Mouse (Mus musculus) midbrain, embryonic 10.5 days (tissue): ENCODE measurements around the gene Evi5. TPM values are rescaled to one million over a fixed set of nuclear protein-coding genes. Genes with fewer than 3 reads are reported as not detected.

ENCODE experiments used
- DNase-seq: peaks from one replicate; pipeline ENCODE4 v3.0.0-alpha.2; 2017; ENCODE audit warnings: low spot score
- H3K27ac ChIP-seq: fragments of 300-500 bp; sonication (generic); replicated peaks from 2 replicates; pipeline ENCODE4 v1.5.1; 2016; ENCODE audit warnings: mild to moderate bottlenecking
- H3K27me3 ChIP-seq: fragments of 300-500 bp; sonication (generic); 2 replicates; pipeline ENCODE4 v1.6.1; 2016; ENCODE audit warnings: low read depth, mild to moderate bottlenecking; ENCODE audit not compliant: poor library complexity, severe bottlenecking
- H3K36me3 ChIP-seq: fragments of 300-500 bp; sonication (generic); 2 replicates; pipeline ENCODE4 v1.6.1; 2016; ENCODE audit warnings: mild to moderate bottlenecking, moderate library complexity
- H3K4me1 ChIP-seq: fragments of 300-500 bp; sonication (generic); 2 replicates; pipeline ENCODE4 v1.6.1; 2016
- H3K4me3 ChIP-seq: fragments of 300-500 bp; sonication (generic); 2 replicates; pipeline ENCODE4 v1.5.1; 2016; ENCODE audit warnings: mild to moderate bottlenecking, moderate library complexity
- H3K9me3 ChIP-seq: fragments of 300-500 bp; sonication (generic); replicated peaks from 2 replicates; pipeline ENCODE4 v1.6.1; 2016; ENCODE audit warnings: mild to moderate bottlenecking
- WGBS: fragments of 180-500 bp; shearing (Covaris S2); methylation state at CpG from one replicate; pipeline ENCODE4 v1.1.7; 2016; 5-methylcytosine and 5-hydroxymethylcytosine counted together
- polyA plus RNA-seq: library from polyadenylated mRNA; unstranded; fragments of >200 nt; fragmentation: Nextera tagmentation; extraction: Ambion mirVana; gene quantifications from 2 replicates; pipeline ENCODE4 v1.2.1, GENCODE M21; 2016

Gene Evi5
- polyA plus RNA-seq, 1 experiment from 2014 or later = 45.0 TPM

GRCm38 (mm10) chr5:107723541-107724511 is 151.1 kb downstream of the Evi5 start:
- Histone ChIP-seq H3K27me3 (peaks cover 100% of the 10 kb centered on the region), H3K36me3 (no peaks in the 10 kb centered on the region), H3K4me3 (peak overlapping the region; percentile 48), H3K9me3 (no peaks in the 10 kb centered on the region), H3K4me1 (peaks cover 54% of the 10 kb centered on the region), H3K27ac (no peak overlapping the region)
- peak; percentile 47 for DNase-seq
- WGBS = under 1% methylated on average over 49 of the region's 49 CpGs

GRCm38 (mm10) chr5:107722661-107723532 is 152.0 kb downstream of the Evi5 start:
- Histone ChIP-seq H3K9me3 (no peaks in the 10 kb centered on the region), H3K27me3 (peaks cover 100% of the 10 kb centered on the region), H3K27ac (no peak overlapping the region), H3K4me1 (peaks cover 56% of the 10 kb centered on the region), H3K36me3 (no peaks in the 10 kb centered on the region), H3K4me3 (peak overlapping the region; percentile 48)
- peak; percentile 65 for DNase-seq
- WGBS = 1% methylated on average over 34 of the region's 34 CpGs

GRCm38 (mm10) chr5:107721638-107722011 is 153.3 kb downstream of the Evi5 start:
- Histone ChIP-seq H3K27me3 (peaks cover 100% of the 10 kb centered on the region), H3K4me1 (peaks cover 52% of the 10 kb centered on the region), H3K27ac (no peak overlapping the region), H3K4me3 (peak overlapping the region; percentile 50), H3K9me3 (no peaks in the 10 kb centered on the region), H3K36me3 (no peaks in the 10 kb centered on the region)
- under 1% methylated on average over 33 of the region's 33 CpGs for WGBS
- peak; percentile 65 for DNase-seq

GRCm38 (mm10) chr5:107720991-107721637 is 153.8 kb downstream of the Evi5 start:
- Histone ChIP-seq H3K36me3 (no peaks in the 10 kb centered on the region), H3K4me1 (peaks cover 47% of the 10 kb centered on the region), H3K27me3 (peaks cover 100% of the 10 kb centered on the region), H3K9me3 (no peaks in the 10 kb centered on the region), H3K4me3 (peak overlapping the region; percentile 50), H3K27ac (no peak overlapping the region)
- DNase-seq = peak; percentile 53
- WGBS = under 1% methylated on average over 57 of the region's 58 CpGs

GRCm38 (mm10) chr5:107720511-107720910 is 154.4 kb downstream of the Evi5 start:
- Histone ChIP-seq H3K4me3 (0 out of 2 replicates have a peak overlapping the region, but pooled peaks have one; percentile 50), H3K27ac (no peak overlapping the region), H3K27me3 (peaks cover 100% of the 10 kb centered on the region), H3K36me3 (no peaks in the 10 kb centered on the region), H3K4me1 (peaks cover 41% of the 10 kb centered on the region), H3K9me3 (no peaks in the 10 kb centered on the region)
- 6% methylated on average over 5 of the region's 5 CpGs for WGBS
- DNase-seq = peak; percentile 18

- no peak overlapping the region for H3K27ac ChIP-seq
- peaks cover 34% of the 10 kb centered on the region for H3K4me1 ChIP-seq
- WGBS = 28% methylated on average over 1 of the region's 1 CpGs
- peaks cover 99% of the 10 kb centered on the region for H3K27me3 ChIP-seq
- H3K9me3 ChIP-seq = no peaks in the 10 kb centered on the region
- no peaks in the 10 kb centered on the region for H3K36me3 ChIP-seq
- H3K4me3 ChIP-seq = no peak overlapping the region
- no peak for DNase-seq
Measured at GRCm38 (mm10) chr5:107719786-107720185, 155.1 kb downstream of the Evi5 start.

- DNase-seq = no peak
Measured at GRCm38 (mm10) chr5:107719209-107719608, 155.7 kb downstream of the Evi5 start.

GRCm38 (mm10) chr5:107717871-107718361 is 157.0 kb downstream of the Evi5 start:
- no peak overlapping the region for H3K4me3 ChIP-seq
- peaks cover 93% of the 10 kb centered on the region for H3K27me3 ChIP-seq
- H3K27ac ChIP-seq = no peak overlapping the region
- 12% methylated on average over 11 of the region's 11 CpGs for WGBS
- no peak for DNase-seq
- no peaks in the 10 kb centered on the region for H3K36me3 ChIP-seq
- no peaks in the 10 kb centered on the region for H3K9me3 ChIP-seq
- peaks cover 15% of the 10 kb centered on the region for H3K4me1 ChIP-seq

More at GRCm38 (mm10) chr5:107719209-107719608, 155.7 kb downstream of the Evi5 start:
- Histone ChIP-seq H3K27ac (no peak overlapping the region), H3K27me3 (peaks cover 99% of the 10 kb centered on the region), H3K9me3 (no peaks in the 10 kb centered on the region), H3K36me3 (no peaks in the 10 kb centered on the region), H3K4me1 (peaks cover 28% of the 10 kb centered on the region), H3K4me3 (no peak overlapping the region)
- WGBS = 27% methylated on average over 3 of the region's 3 CpGs

- no peaks in the 10 kb centered on the region for H3K36me3 ChIP-seq
- WGBS = 79% methylated on average over 2 of the region's 2 CpGs
- H3K4me1 ChIP-seq = no peaks in the 10 kb centered on the region
- no peak overlapping the region for H3K27ac ChIP-seq
- H3K9me3 ChIP-seq = no peaks in the 10 kb centered on the region
- H3K4me3 ChIP-seq = no peak overlapping the region
- DNase-seq = no peak
- H3K27me3 ChIP-seq = peaks cover 31% of the 10 kb centered on the region
Measured at GRCm38 (mm10) chr5:107711689-107712088, 163.2 kb downstream of the Evi5 start.

- no peak for DNase-seq
- Histone ChIP-seq H3K36me3 (no peaks in the 10 kb centered on the region), H3K9me3 (no peaks in the 10 kb centered on the region), H3K27me3 (no peaks in the 10 kb centered on the region), H3K27ac (no peak overlapping the region), H3K4me3 (no peak overlapping the region), H3K4me1 (no peaks in the 10 kb centered on the region)
- WGBS = 90% methylated on average over 8 of the region's 8 CpGs
Measured at GRCm38 (mm10) chr5:107708124-107708797, 166.6 kb downstream of the Evi5 start.

GRCm38 (mm10) chr5:107706262-107706661 is 168.6 kb downstream of the Evi5 start:
- 90% methylated on average over 1 of the region's 1 CpGs for WGBS

GRCm38 (mm10) chr5:107705756-107706155 is 169.2 kb downstream of the Evi5 start:
- DNase-seq = no peak
- H3K4me1 ChIP-seq = no peaks in the 10 kb centered on the region
- no peaks in the 10 kb centered on the region for H3K27me3 ChIP-seq
- no peaks in the 10 kb centered on the region for H3K9me3 ChIP-seq
- WGBS = 92% methylated on average over 4 of the region's 4 CpGs
- no peak overlapping the region for H3K27ac ChIP-seq
- H3K36me3 ChIP-seq = no peaks in the 10 kb centered on the region
- no peak overlapping the region for H3K4me3 ChIP-seq

More at GRCm38 (mm10) chr5:107706262-107706661, 168.6 kb downstream of the Evi5 start:
- no peaks in the 10 kb centered on the region for H3K4me1 ChIP-seq
- no peaks in the 10 kb centered on the region for H3K9me3 ChIP-seq
- H3K27me3 ChIP-seq = no peaks in the 10 kb centered on the region
- no peaks in the 10 kb centered on the region for H3K36me3 ChIP-seq
- no peak overlapping the region for H3K4me3 ChIP-seq
- DNase-seq = no peak
- no peak overlapping the region for H3K27ac ChIP-seq
